Mouse (Mus musculus) gastrocnemius, adult 2 months (tissue): ENCODE data around the gene Rbms3. TPM values are rescaled to one million over a fixed set of nuclear protein-coding genes. Genes with fewer than 3 reads are reported as not detected.

Experiments used
- DNase-seq: peaks from one replicate; pipeline ENCODE4 v3.0.0; 2022
- H3K27ac ChIP-seq: fragments of 200-600 bp; 2 replicates; pipeline ENCODE4 v1.8.1; 2022; ENCODE audit warnings: mild to moderate bottlenecking
- H3K4me3 ChIP-seq: fragments of 200-600 bp; 2 replicates; pipeline ENCODE4 v1.8.1; 2022; ENCODE audit warnings: mild to moderate bottlenecking, moderate library complexity
- CTCF ChIP-seq: fragments of 200-600 bp; IDR thresholded peaks from 2 replicates; pipeline ENCODE4 v1.8.1; 2022; ENCODE audit warnings: antibody characterized with exemption, mild to moderate bottlenecking, moderate library complexity
- intact Hi-C: fragments of 180-260 bp; cut with DNase I; formaldehyde crosslinking; loops from one replicate; pipeline ENCODE4 v1.15.1; 2025
- total RNA-seq, 2 experiments: library from RNA; stranded (reverse); gene quantifications; 2 replicates each; pipeline ENCODE4 v1.2.3; 2021

The Rbms3 gene
- total RNA-seq, 2 experiments from 2014 or later: 5.8 to 8.1 TPM

GRCm38 (mm10) chr9:116909511-116909910 lies 720.2 kb downstream of the Rbms3 start:
- no peak overlapping the region for H3K4me3 ChIP-seq
- intact Hi-C loops: no loop called here
- DNase-seq: peak; percentile 18
- TF ChIP-seq CTCF: no peak
- H3K27ac ChIP-seq: no peak overlapping the region; the same call in 1 of the 2 replicates

GRCm38 (mm10) chr9:116906955-116907354 lies 722.8 kb downstream of the Rbms3 start:
- no peak for DNase-seq
- intact Hi-C loops: no loop called here
- H3K4me3 ChIP-seq: no peak overlapping the region
- H3K27ac ChIP-seq: no peak overlapping the region
- peak; percentile 55 for TF ChIP-seq CTCF

GRCm38 (mm10) chr9:116905646-116906045 lies 724.1 kb downstream of the Rbms3 start:
- Histone ChIP-seq H3K27ac (no peak overlapping the region), H3K4me3 (no peak overlapping the region)
- intact Hi-C loops: no loop called here
- no peak for TF ChIP-seq CTCF
- DNase-seq: no peak

- intact Hi-C loops: no loop called here
- no peak for TF ChIP-seq CTCF
- no peak for DNase-seq
- no peak overlapping the region for H3K4me3 ChIP-seq
- H3K27ac ChIP-seq: no peak overlapping the region
Measured at GRCm38 (mm10) chr9:116903304-116903993, 726.3 kb downstream of the Rbms3 start.

GRCm38 (mm10) chr9:116899403-116899802 lies 730.3 kb downstream of the Rbms3 start:
- TF ChIP-seq CTCF: no peak
- DNase-seq: no peak
- intact Hi-C loops: no loop called here
- H3K4me3 ChIP-seq: no peak overlapping the region
- no peak overlapping the region for H3K27ac ChIP-seq

- no peak overlapping the region for H3K27ac ChIP-seq
- no peak overlapping the region for H3K4me3 ChIP-seq
- TF ChIP-seq CTCF: no peak
- no peak for DNase-seq
- intact Hi-C loops: no loop called here
Measured at GRCm38 (mm10) chr9:116886973-116887680, 742.6 kb downstream of the Rbms3 start.

- no peak overlapping the region for H3K27ac ChIP-seq
- intact Hi-C loops: no loop called here
- no peak for DNase-seq
- no peak overlapping the region for H3K4me3 ChIP-seq
- no peak for TF ChIP-seq CTCF
Measured at GRCm38 (mm10) chr9:116885617-116886016, 744.1 kb downstream of the Rbms3 start.

GRCm38 (mm10) chr9:116880503-116880902 lies 749.2 kb downstream of the Rbms3 start:
- DNase-seq: no peak
- no peak overlapping the region for H3K4me3 ChIP-seq
- intact Hi-C loops: no loop called here
- no peak overlapping the region for H3K27ac ChIP-seq
- TF ChIP-seq CTCF: no peak

GRCm38 (mm10) chr9:116879600-116880457 lies 749.9 kb downstream of the Rbms3 start:
- no peak overlapping the region for H3K27ac ChIP-seq
- DNase-seq: no peak
- no peak overlapping the region for H3K4me3 ChIP-seq
- intact Hi-C loops: no loop called here
- no peak for TF ChIP-seq CTCF

GRCm38 (mm10) chr9:116876786-116877185 lies 752.9 kb downstream of the Rbms3 start:
- DNase-seq: no peak
- no peak for TF ChIP-seq CTCF
- no peak overlapping the region for H3K4me3 ChIP-seq
- intact Hi-C loops: no loop called here
- H3K27ac ChIP-seq: no peak overlapping the region

- TF ChIP-seq CTCF: no peak
- H3K27ac ChIP-seq: peak overlapping the region; percentile 68
- DNase-seq: no peak
- H3K4me3 ChIP-seq: peak overlapping the region; percentile 65
- intact Hi-C loops: no loop called here
Measured at GRCm38 (mm10) chr9:116873976-116874320, 755.8 kb downstream of the Rbms3 start.

- peak; percentile 30 for DNase-seq
- Histone ChIP-seq H3K4me3 (peak overlapping the region; percentile 65), H3K27ac (peak overlapping the region; percentile 68)
- intact Hi-C loops: no loop called here
- TF ChIP-seq CTCF: no peak
Measured at GRCm38 (mm10) chr9:116873033-116873975, 756.4 kb downstream of the Rbms3 start.
